Mouse (Mus musculus) embryonic fibroblast, embryonic 13.5 days (primary cell): Measurements from ENCODE around the gene Elovl5. TPM values are rescaled to one million over a fixed set of nuclear protein-coding genes. Genes with fewer than 3 reads are reported as not detected.

Experiments used
- H3K27ac ChIP-seq: 2 replicates; pipeline ENCODE4 v1.5.1; 2012; ENCODE audit warnings: low read length, control low read depth, inconsistent platforms; ENCODE audit not compliant: insufficient read depth
- H3K4me1 ChIP-seq: 2 replicates; pipeline ENCODE4 v1.6.1; 2011; ENCODE audit warnings: low read length; ENCODE audit not compliant: control insufficient read depth, insufficient read depth
- H3K4me3 ChIP-seq: 2 replicates; pipeline ENCODE4 v1.5.1; 2011; ENCODE audit warnings: mild to moderate bottlenecking, control low read depth, low read length; ENCODE audit not compliant: insufficient read depth
- CTCF ChIP-seq: IDR thresholded peaks from 2 replicates; pipeline ENCODE4 v1.5.1; 2011; ENCODE audit warnings: mild to moderate bottlenecking, control low read depth, low read length, moderate library complexity, borderline replicate concordance; ENCODE audit not compliant: insufficient read depth
- POLR2A ChIP-seq: IDR thresholded peaks from 2 replicates; pipeline ENCODE4 v1.6.1; 2011; ENCODE audit warnings: low read depth, mild to moderate bottlenecking, control low read depth, low read length, moderate library complexity
- polyA plus RNA-seq: library from polyadenylated mRNA; stranded (reverse); fragments of >200 nt; gene quantifications from 2 replicates; pipeline ENCODE4 v1.2.4, GENCODE M21; 2011; ENCODE audit warnings: low read depth; ENCODE audit not compliant: missing spikeins, insufficient read length

Gene Elovl5
- polyA plus RNA-seq, 1 experiment, result 107 TPM

DNA sequence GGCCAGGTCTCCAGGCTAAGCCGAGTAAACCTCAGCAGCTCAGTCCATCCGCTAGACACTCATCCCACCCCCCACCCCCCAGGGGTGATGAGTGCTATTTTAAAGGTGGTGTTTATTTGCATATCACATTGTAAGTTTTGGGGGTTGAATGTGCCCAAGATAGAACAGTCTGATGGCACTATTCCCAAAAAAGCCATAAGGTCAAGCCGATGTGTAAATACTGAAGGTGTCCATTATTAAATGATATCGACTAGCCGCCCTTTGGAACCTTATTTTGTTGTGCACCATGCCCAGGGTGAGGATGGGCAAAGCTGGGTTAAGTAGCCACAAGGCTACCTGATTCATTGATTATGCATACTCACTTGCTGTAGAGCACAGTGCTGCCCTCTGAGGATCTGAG lies 9.7 kb downstream of the Elovl5 start:
- no peak overlapping the region for H3K4me3 ChIP-seq
- no peak for TF ChIP-seq CTCF
- no peak for TF ChIP-seq POLR2A
- peaks cover 2% of the 10 kb centered on the region for H3K4me1 ChIP-seq
- no peak overlapping the region for H3K27ac ChIP-seq

- no peak for TF ChIP-seq POLR2A
- TF ChIP-seq CTCF, result no peak
- peaks cover 2% of the 10 kb centered on the region for H3K4me1 ChIP-seq
- no peak overlapping the region for H3K4me3 ChIP-seq
- H3K27ac ChIP-seq, result no peak overlapping the region
Observed at GRCm38 (mm10) chr9:77927431-77927830, 10.3 kb downstream of the Elovl5 start.

- no peak overlapping the region for H3K4me3 ChIP-seq
- H3K4me1 ChIP-seq, result peaks cover 2% of the 10 kb centered on the region
- no peak overlapping the region for H3K27ac ChIP-seq
- TF ChIP-seq CTCF (no peak), POLR2A (no peak)
Observed at GRCm38 (mm10) chr9:77928769-77929168, 11.6 kb downstream of the Elovl5 start.

DNA sequence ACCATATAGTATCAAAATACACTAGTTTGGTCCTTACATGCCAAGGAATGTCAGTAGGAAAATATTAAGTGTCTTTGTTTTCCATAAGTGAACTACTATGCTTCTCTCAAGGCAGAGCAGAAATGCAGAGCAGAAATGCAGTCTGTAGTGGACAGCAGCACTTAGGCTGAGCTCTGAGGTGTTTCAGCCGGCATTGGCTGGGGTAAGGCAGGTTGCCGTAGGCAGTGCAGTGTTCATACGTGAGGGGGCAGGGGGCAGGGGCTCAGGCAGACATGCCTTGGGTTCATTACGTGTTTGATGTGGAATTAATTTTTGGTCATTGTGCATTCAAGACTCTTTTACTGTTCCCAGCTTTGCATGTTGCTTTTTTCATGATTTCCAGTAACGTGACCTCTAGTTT lies 12.1 kb downstream of the Elovl5 start:
- peaks cover 2% of the 10 kb centered on the region; the same call in 1 of the 2 replicates for H3K4me1 ChIP-seq
- TF ChIP-seq CTCF (no peak), POLR2A (no peak)
- no peak overlapping the region for H3K27ac ChIP-seq
- no peak overlapping the region for H3K4me3 ChIP-seq

DNA sequence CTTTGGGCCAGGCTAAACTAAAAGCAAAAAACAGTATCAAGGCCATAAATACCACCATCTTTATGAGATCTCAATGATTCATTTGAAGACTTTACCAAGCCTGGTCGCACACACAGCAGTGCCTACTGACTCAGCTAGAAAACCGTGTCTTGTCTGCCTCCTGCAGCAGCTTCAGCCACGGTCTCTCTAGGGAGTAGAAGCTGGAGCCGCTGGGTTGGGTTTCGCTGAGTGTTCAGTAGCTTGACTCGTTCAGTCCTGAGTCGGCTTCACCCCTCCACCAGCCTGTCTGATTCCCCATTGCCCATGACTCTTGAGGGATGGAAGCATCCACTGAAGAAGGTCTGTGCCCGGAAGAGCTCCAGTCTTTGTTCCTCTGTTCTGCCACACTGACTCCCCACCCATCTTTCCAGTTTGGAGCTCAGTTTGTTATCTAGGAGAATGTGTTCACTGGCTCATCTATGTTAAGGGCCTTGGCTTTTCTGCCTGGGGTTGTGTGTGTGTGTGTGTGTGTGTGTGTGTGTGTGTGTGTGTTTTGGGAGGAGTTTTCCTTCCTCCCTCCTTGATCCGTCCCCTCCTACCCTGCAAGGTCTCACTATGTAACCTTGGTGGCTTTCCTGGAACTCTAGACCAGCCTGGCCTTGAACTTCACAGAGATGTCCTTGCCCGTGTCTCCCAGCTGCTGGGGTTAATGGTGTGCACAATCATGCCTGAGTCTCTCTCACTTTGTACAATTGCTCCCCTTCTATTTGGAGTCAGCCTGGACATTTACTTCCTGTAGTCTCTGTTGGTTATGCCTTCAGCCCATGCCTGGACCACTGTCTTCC lies 13.1 kb downstream of the Elovl5 start:
- Histone ChIP-seq H3K27ac (no peak overlapping the region), H3K4me1 (peaks cover 2% of the 10 kb centered on the region; the same call in 1 of the 2 replicates), H3K4me3 (no peak overlapping the region)
- TF ChIP-seq POLR2A, result no peak
- no peak for TF ChIP-seq CTCF

DNA sequence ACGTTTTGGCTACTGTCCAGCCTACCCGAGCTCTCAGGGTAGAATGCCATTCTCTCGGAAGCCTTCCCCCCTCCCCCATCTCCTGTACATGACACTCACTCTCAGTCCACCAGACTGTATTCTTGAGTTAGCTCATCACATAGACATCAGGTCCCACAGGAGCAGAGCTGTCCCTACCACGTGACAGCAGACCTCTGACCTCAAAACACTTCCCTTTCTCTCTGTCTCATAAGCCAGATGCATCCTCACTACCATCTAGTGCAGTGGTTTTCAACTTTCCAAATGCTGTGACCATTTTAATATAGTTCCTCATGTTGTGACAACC lies 13.7 kb downstream of the Elovl5 start:
- no peak overlapping the region for H3K4me3 ChIP-seq
- H3K27ac ChIP-seq, result no peak overlapping the region
- TF ChIP-seq CTCF (no peak), POLR2A (no peak)
- peaks cover 2% of the 10 kb centered on the region; the same call in 1 of the 2 replicates for H3K4me1 ChIP-seq

DNA sequence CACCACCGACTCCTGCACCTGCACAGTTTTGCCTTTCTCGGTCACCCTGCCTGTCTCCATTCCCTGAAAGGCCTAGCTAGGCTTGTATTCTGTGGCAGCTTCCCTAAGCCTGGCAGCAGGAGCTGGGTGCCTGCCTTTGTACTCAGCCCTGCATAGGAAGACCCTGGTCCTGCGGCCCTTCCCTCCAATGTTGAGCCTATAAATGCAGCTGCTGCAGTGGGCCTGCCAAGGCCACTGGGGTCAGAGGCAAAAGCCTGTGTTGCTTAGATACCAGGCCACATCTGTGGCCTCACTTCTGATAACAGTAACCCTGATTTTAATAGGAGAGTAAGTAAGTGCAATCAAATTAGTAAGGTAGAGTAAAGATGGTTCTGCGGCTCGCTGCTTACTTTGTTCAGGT lies 14.6 kb downstream of the Elovl5 start:
- TF ChIP-seq POLR2A, result no peak
- no peak for TF ChIP-seq CTCF
- Histone ChIP-seq H3K4me1 (peaks cover 2% of the 10 kb centered on the region; the same call in 1 of the 2 replicates), H3K27ac (no peak overlapping the region), H3K4me3 (no peak overlapping the region)

GRCm38 (mm10) chr9:77935818-77936611 lies 18.9 kb downstream of the Elovl5 start:
- Histone ChIP-seq H3K4me1 (peaks cover 16% of the 10 kb centered on the region), H3K4me3 (no peak overlapping the region), H3K27ac (no peak overlapping the region)
- TF ChIP-seq POLR2A (no peak), CTCF (no peak)

- no peak overlapping the region for H3K27ac ChIP-seq
- H3K4me1 ChIP-seq, result peaks cover 16% of the 10 kb centered on the region
- no peak overlapping the region for H3K4me3 ChIP-seq
- TF ChIP-seq CTCF (no peak), POLR2A (no peak)
Observed at GRCm38 (mm10) chr9:77937875-77938274, 20.7 kb downstream of the Elovl5 start.
